Mouse (Mus musculus): ENCODE data around the gene Csde1. TPM values are rescaled to one million over a fixed set of nuclear protein-coding genes. Genes with fewer than 3 reads are reported as not detected.

Csde1 gene
- 100 to 1,000 TPM; 547 to 556 TPM for total RNA-seq (2021)

DNA sequence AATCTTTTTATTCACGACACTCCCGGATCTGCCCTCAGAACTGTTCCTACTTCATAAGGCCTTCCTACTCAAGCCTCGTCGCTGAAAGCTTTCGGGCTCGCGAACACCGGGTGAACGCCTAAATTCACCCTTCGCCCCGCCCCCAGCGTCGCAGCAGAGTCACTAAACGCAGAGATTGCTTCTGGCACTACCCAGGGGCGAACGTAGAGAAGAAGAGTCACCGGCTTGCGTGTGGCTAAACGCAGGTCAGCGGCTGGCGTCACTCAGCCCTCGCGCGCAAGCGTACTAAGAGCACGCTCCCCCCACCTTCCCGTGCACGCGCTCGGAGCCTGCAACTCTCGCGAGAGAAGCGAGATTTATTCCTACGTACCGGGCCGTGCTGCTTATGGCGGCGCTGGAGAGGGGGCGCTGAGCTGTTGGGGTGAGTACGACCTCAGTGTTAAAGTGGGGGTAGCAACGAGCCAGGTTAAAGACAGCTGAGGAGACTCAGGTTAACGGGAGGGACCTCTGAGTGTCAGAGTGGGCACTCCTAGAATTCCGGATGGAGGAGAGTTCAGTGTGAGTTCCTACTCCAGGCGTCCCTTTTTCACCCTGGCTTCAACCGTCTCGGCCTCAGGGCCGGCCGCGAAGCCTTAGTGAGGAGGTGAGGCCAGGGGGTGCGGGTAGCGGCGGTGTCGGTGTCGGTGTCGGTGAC, at the start of gene Csde1:
Gene Csde1, plus strand, starts transcription at position 178 of the 694 bp plus-strand sequence.
- intact Hi-C loops (cut with DNase I) = loop anchor here (1.0 to 5.0 kb wide), 2 partner anchors 23 to 37 kb away; partner anchors contain the start of gene Nras
- DNase-seq = peak; percentile 93 to 97

DNA sequence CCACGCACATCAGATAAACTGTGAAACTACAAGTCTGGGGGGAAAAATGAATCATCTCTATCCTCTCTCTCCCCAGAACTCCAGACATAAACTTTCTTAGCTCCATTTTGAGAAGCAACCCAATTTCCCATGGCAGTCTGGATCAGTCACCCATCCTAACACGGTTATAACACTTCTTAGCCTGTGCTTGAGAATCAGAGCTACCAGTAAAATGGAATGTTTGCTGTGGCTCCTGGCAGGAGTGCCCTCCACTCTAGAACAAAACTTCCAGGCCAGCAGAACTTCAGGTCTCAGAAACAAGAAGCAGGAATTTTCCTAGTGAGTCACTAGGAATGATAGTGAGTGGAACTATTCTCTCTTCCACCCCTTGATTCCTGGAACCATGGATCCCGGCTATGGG, 49.7 kb upstream of the Csde1 start:
- intact Hi-C loops (cut with DNase I) = no loop called here
- DNase-seq = no peak

DNA sequence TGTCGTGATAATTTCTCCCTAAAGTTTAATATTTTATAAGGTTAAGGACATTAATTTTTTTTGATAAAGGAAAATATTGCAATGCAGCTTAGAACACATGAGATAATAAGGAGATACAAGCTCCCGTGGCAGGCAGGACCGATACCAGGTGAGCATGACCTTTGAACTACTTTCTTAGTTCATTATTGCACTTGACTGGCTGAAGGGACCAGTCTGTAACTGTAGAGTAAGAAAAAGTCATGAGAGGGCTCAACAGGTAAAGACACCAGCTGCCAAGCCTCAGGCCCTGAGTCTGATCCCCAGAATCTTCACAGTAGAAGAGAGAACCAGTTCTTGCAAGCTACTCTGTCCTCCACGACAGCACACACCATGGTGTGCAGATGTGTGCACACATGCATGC, 43.3 kb upstream of the Csde1 start:
- intact Hi-C loops (cut with DNase I) = no loop called here

DNA sequence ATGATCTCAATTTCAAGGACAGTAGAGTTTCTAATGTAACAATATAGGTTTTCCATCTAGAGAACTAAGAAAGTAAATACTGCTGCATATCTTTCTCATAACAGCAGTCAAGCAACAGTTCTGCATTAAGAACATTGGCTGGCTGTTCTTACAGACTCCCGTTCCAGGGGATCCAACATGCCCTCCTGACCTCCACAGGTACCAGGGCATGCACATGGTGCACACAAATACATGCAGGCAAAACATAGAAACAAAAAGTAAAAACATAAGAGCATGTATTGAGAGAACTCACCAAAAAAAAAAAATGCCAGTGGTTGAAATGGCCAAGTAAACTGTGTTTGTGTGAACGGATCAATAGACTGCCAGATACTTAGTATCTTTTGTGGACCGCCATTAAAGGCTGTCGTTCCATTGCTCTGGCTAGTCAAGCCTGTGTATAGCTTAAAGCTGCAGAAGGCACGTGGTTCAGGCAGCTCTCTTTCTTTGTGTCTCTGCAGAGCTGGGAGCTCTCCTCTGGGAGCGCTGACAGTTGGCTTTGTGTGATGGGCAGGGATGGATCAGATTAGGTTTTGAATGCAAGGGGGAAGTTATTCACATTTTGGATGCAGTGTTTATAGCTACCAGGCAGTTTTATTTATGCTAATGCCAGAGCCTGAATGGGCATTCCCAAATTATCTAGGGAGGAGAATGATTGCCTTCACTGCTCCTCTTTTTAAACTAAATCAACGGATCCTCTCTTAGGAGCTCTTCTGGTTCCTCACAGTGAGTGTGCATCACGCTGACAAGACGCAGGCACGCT, 40.5 kb upstream of the Csde1 start:
- intact Hi-C loops (cut with DNase I) = no loop called here
- DNase-seq = no peak

More for the DNA sequence above, 43.3 kb upstream of the Csde1 start:
- DNase-seq = no peak

DNA sequence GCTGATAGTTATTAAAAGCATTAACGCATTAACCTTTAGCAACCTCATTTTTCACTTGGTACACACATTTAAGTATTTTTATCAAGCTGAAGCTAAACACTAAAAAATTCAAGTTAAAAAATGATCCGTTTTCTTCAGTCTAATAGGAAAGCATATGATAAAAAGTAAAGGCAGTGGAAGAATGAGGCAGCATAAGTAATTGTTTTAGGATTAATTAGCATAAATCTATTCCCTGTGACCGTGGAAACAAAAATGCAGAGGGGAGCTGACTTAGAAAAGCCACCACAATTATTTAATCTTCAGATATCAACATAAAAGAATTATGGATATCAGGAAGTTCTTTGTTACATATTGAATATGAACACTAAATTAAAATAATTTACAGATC, 39.9 kb upstream of the Csde1 start:
- no peak for DNase-seq
- intact Hi-C loops (cut with DNase I) = no loop called here

DNA sequence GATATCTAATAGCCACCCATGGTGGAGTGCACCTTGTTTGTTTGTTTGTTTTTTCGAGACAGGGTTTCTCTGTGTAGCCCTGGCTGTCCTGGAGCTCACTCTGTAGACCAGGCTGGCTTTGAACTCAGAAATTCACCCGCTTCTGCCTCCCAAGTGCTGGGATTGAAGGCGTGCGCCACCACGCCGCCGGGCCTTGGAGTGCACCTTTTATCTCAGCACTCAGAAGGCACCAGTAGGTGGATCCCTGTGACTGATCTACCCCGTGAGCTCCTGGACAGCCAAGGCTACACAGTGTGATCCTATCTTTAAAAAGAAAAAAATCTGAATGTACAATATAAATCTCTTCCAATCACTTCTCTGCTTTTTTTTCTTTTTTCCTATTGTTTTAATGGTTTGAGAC, 29.2 kb upstream of the Csde1 start:
- DNase-seq = no peak
- intact Hi-C loops (cut with DNase I) = loop anchor here (10.0 kb wide), 1 partner anchor 256 kb away; the partner anchor contains the start of gene Tspan2

DNA sequence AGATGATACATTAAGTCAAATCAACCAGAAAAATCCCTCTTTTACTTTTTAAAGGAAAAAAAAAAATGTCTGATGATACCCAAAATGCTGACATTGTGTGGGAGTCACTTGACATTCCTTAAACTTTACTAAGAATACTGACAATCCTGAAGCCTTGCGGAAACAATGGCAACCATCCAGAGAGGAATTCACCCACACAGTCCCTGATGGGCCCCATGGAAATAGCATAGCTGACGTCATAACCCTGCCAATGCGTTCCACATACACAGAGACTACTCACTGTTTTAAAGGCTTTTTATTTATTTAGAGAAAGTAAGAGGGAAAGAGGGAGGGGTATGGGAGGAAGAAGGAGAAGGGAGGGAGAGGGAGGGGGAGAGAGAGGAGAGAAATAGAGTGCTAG, 27.3 kb upstream of the Csde1 start:
- intact Hi-C loops (cut with DNase I) = loop anchor here (10.0 kb wide), 1 partner anchor 258 kb away; the partner anchor contains the start of gene Tspan2
- DNase-seq = no peak

DNA sequence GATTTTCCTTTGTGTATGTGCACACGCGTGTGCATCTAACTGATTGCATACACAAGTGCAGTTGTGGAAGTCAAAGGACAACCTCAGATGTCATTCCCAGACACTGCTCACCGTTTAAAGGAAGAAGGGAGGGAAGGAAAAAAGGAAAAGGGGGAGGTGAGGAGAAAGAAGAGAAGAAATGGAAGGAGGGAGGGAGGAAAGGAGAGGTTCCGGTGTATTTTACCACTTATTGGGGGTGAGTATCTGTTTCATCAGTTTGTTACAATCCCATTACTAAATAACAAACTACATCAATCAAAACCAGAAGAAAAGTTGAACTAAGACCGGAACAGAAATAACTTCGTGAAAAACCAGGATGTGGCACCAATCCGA, 25.0 kb upstream of the Csde1 start:
- intact Hi-C loops (cut with DNase I) = loop anchor here (1.0 to 10.0 kb wide), 2 partner anchors 63 to 260 kb away; partner anchors contain the start of genes Nras and Tspan2
- no peak for DNase-seq

DNA sequence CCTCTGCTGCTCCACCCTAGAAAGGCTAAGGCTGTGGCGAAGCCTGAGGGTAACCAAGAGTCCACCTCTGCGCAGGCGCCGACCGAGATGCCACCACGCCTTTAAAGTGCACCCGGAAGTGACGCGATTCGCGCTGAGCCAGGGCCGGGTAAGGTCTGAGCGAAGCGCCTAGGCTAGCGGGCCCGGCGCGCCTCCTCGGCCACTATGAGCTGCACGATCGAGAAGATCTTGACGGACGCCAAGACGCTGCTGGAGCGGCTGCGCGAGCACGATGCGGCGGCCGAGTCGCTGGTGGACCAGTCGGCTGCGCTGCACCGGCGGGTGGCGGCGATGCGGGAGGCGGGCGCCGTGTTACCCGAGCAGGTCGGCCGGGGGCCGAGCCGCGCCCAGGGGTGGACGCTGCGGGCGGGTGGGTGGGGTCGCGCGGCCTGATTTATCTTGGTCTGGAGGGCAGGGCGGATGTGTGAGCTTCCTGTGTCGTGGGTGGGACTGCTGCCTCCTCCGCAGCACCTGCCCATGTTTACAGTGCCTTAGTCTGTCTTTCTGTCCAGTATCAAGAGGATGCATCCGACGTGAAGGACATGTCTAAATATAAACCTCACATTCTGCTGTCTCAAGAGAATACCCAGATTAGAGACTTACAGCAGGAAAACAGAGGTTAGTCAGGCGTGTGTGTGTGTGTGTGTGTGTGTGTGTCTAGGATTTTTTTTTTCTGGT, 24.5 kb upstream of the Csde1 start, which contains the start of gene Sike1:
Gene Sike1, plus strand, starts transcription at position 104 of the 717 bp plus-strand sequence.
- intact Hi-C loops (cut with DNase I) = loop anchor here (1.0 to 10.0 kb wide), 2 partner anchors 63 to 261 kb away; partner anchors contain the start of genes Nras and Tspan2
- DNase-seq = peak; percentile 96 to 98

DNA sequence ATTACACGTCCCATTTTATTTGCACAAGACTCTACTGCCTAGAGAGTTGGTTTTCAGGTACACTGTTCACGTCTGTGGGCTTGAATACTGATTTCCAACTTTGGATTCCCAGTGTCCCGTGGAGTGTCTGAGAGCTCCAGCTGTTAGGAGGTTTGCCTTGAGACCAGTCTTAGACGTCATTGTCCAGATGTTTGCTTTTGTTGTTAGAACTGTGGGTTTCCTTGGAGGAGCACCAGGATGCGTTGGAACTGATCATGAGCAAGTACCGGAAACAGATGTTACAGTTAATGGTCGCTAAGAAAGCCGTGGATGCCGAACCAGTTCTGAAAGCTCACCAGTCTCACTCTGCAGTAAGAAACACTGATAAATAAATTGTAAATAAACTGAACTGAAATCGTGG, 23.2 kb upstream of the Csde1 start:
- no peak for DNase-seq
- intact Hi-C loops (cut with DNase I) = loop anchor here (1.0 to 10.0 kb wide), 2 partner anchors 23 to 262 kb away; partner anchors contain the start of genes Csde1 and Tspan2

DNA sequence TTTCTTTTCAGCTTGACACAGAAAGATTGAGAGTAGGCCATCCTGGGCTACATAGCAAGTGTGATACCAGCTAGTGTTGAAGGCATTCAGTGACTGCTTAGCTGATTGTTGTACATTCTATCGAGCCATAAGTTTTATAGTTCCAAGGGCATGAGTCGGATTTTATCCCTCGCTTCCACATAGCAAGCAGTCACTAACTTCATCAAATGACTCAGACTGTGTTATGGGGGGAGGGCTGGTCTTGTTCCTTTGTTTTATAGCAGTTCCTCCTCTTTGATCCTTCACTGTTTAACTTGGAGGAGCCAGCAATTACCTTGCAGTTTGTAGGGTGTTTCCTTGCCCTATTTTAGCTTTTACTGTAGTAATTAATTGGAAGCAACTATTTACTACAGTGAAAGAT, 22.6 kb upstream of the Csde1 start:
- DNase-seq = no peak

DNA sequence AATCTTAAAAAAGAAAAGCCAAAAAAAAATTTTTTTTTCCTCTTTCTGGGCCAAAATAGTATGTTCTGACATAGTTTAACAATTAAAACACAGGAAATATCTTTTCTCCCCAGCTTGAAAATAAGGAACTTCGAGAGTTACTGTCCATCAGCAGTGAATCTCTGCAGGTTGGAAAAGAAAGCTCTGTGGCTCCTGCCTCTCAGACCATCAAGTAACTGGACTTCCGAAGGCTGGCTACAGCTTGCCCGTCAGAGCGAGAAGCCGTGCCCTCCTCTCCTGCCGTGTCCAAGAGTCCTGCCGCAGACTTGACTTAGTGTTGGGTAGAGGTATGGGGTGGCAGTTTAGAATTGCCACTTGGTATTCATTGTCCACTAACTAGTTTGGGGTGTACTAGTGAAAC, 18.6 kb upstream of the Csde1 start:
- intact Hi-C loops (cut with DNase I) = no loop called here

More for the DNA sequence above, 22.6 kb upstream of the Csde1 start:
- intact Hi-C loops (cut with DNase I) = loop anchor here (1.0 to 10.0 kb wide), 2 partner anchors 23 to 263 kb away; partner anchors contain the start of genes Csde1 and Tspan2

DNA sequence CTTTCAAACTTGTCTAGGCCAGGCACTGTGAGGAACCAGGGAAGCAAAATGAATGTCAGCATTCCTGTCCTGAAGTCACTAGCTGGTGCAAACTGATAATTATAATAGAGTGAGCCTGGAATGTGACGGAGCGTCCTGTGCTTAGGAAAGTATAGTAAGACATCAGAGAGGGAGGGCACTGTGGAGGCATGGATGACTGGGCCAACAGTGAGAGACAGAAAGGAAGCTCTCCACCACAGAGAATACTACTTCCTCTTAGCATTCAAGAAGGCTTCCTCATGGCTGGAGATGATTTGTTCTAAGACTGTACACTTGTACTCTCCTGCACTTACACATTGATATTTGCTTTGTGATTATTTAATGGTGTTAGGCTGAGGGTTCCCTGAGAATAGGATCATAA, 2.9 kb upstream of the Csde1 start:
- intact Hi-C loops (cut with DNase I) = no loop called here
- DNase-seq = no peak

More for the DNA sequence above, 18.6 kb upstream of the Csde1 start:
- DNase-seq = no peak

DNA sequence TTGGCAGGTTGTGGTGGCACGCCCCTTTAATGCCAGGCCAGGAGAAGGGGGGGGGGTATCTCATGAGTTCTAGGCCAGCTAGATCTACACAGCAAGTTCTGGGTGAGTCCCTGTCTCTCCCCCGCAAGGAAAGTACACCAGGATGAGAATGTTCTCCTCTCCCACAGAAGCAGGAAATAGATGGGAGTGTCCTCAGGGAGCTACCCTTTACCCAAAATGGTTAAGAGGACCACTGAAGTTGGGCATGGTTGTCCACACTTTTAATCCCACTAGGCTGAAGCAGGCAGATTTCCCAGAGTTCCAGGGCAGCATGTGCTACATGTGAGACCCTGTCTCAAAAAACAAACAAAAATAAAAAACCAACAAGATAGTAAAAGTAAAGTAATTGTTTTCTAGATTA, 764 bp upstream of the Csde1 start:
- DNase-seq = no peak
- intact Hi-C loops (cut with DNase I) = no loop called here

DNA sequence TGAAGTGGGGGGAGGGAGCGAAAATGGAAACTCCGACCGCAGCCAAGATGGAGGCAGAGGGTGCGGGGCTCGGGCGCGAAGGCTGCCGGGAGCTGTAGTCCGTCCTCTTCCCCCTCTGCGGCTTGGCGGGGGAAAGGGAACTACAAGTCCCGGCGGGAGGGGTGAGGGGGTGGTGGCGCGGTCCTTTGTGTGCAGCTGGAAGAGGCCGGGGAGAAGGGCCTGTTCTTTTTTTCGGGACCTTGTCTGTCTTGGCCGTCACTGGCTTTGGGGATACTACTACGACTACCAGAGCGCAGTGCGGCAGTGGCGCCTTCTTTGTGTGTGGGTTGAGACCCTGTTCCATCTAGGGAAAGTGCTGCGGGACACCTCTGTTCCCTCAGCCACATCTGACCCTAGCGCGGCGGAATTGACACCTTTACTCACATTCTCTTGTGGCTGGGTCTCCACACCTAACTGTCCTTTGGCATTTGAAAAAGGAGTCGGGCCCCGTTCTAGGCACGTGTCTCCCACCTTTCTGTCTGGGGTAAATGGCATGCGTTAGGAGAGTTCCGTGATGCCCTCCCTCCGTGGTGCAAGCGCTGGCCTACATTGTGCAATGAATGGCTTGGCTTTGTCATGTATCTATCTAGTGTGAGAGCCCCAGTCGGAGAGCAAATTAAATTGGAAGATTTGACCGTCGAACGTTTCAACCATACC, 865 bp downstream of the Csde1 start:
- intact Hi-C loops (cut with DNase I) = loop anchor here (1.0 to 5.0 kb wide), 2 partner anchors 24 to 36 kb away; partner anchors contain the start of gene Nras
- peak; percentile 83 to 90 for DNase-seq

DNA sequence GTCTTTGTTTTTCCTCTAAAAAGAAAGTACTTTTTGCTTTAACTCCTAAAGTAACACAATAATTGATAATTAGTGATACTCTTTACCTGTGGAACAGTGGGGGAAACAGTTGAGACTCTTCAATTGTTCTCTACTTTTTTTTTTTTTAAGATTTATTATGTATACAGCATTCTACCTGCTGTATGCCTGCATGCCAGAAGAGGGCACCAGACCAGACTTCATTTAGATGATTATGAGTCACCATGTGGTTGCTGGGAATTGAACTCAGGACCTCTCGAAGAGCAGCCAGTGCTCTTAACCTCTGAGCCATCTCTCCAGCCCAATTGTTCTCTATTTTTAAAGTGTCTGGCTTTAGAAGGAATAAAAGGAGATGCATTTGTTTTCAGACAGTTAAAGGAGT, 5.9 kb downstream of the Csde1 start:
- intact Hi-C loops (cut with DNase I) = no loop called here
- no peak for DNase-seq

DNA sequence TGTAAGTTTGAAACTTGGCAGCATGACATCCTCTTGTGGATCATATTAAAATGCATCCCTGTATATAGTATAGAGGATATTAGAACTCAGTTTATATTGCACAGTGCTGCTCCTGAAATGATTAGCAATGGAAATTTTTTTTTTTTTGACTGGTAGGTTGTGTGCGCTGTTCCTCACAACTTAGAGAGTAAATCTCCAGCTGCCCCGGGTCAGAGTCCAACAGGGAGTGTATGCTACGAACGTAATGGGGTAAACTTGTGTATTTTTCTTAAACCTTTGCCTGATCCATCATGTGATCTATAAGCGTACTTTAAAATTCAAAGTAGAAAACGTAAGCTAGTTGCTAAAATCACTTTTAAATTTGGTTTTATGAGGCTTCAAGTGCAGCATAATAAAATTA, 20.1 kb downstream of the Csde1 start:
- no peak for DNase-seq
- intact Hi-C loops (cut with DNase I) = no loop called here

DNA sequence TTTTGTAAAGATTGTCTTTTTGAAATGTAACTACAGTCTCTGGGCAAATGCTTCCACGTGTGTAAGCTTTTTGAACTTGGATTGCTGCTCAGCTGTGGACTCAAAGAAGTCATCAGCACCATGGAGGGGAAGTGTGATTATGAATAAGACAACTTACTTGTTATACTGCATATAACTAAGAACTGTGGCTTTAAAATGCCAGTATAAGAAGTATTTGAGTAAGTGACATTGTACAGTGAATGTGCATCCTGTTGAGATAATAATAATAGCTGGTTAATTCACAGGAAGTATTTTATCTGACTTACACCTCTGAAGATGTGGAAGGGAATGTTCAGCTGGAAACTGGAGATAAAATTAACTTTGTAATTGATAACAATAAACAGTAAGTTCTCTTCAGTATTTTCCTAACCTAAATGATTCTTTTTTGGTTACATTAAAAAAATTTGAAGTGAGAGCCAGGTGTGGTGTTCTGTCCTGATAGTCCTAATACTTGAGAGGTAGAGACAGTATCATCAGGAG, 20.7 kb downstream of the Csde1 start:
- DNase-seq = no peak
- intact Hi-C loops (cut with DNase I) = no loop called here

DNA sequence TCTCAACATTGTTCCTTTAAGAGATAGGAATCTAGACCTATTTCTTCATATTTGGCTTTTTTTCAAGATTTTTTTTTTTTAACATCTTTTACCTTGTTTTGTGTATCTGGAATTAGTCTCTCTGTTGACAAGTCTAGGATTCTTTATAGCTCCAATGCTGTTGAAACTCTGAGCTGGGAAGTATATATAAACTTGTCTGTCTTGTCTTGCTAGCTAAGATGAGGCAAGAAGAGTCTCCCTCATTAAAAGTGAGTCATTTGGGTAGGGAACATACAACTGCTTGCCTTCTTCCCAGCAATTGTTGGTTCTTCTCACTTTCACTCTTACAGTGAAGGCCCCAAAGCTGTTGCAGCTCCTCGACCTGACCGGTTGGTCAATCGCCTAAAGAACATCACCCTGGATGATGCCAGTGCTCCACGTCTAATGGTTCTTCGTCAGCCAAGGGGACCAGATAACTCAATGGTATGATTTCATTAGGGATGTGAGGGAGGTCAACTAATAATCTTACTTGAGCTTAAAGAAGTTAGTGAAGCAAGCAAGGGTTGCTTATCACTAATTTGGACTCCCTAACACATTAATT, 35.9 kb downstream of the Csde1 start:
- intact Hi-C loops (cut with DNase I) = loop anchor here (5.0 kb wide), 2 partner anchors 34 to 96 kb away; partner anchors contain the start of gene Csde1
- DNase-seq = no peak
